Mouse (Mus musculus) adrenal gland, adult 10 weeks (tissue): ENCODE measurements around the gene Cilp2. TPM values are rescaled to one million over a fixed set of nuclear protein-coding genes. Genes with fewer than 3 reads are reported as not detected.

Source experiments
- polyA plus RNA-seq: library from polyadenylated mRNA; stranded (reverse); fragments of 350-450 nt; fragmentation: Illumina TruSeq; extraction: RNeasy Lipid Tissue Mini Kit (QIAGEN cat#74804); gene quantifications from one replicate; pipeline ENCODE4 v1.2.3, GENCODE M21; 2014; ENCODE audit warnings: low read depth, low replicate concordance

Gene Cilp2
- not detected for polyA plus RNA-seq

DNA sequence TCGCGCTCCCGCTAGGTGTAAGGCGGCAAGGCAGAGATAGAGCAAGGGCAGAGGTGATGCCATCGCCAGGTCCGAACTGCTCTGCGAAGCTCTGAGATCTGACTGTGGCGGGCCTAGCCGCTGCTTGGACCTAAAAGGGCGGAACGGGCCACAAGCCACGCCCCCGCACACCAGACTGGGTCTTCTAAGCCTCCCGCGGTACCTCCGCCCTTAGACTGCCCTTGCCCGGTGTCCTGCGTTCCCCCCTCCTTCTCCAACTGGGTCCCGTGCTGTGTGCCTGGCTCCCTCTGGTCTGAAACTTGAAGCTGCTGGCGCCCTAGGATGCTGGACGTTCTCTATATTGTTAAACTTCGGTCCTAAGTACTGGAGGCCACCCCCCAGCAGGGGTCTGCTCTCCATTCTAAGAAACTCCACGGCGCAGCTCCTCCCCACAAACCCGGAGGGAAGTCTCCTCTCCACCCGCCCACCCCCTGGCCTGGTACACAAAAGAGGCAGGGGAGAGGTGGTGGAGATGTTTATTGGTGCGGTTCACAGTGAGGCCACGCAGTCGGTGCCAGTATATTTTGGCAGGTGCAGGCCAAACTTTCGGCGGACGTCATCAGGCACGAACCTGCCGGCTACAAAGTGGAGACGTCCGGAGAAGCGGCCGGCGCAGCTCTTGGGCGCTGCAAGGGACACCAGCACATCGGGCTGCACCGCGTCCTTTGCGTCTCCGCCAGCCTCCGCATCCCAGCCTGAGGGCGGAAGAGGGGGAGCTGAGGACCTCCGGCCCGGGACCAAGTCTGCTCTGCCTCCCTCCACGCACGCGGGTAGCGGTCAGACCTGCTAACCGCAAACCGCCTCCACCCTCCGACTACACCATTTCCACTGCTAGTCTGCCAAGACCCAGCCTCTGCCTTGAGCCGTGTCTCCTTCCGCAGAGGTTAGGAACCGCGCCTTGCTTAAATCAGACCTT, at the start of gene Cilp2:
TSS of gene Cilp2 (minus strand) at position 399 of the 955 bp plus-strand sequence.

DNA sequence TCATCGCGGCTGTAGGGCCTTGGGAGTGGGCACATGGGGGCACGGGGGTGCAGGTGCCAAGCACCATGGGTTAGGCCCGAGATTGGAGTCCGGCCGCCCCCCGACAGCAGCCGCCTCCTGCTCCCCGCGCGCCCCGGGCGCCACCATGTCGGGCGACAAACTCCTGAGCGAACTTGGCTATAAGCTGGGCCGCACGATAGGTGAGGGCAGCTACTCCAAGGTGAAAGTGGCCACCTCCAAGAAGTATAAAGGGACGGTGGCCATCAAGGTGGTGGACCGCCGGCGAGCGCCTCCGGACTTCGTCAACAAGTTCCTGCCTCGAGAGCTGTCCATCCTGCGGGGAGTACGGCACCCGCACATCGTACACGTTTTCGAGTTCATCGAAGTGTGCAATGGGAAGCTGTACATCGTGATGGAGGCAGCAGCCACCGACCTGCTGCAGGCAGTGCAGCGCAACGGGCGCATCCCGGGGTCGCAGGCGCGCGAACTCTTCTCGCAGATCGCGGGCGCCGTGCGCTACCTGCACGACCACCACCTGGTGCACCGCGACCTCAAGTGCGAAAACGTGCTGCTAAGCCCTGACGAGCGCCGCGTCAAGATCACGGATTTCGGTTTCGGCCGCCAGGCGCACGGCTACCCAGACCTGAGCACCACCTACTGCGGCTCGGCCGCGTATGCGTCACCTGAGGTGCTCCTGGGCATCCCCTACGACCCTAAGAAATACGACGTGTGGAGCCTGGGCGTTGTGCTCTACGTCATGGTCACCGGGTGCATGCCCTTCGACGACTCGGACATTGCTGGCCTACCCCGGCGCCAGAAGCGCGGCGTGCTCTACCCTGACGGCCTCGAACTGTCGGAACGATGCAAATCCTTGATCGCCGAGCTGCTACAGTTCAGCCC, 14.9 kb upstream of the Cilp2 start, which contains the start of the genes Tssk6, Ndufa13 and Yjefn3:
TSS of gene Tssk6 (plus strand) at position 22 of the 900 bp plus-strand sequence.
TSS of gene Ndufa13 (minus strand) at position 396 of the 900 bp plus-strand sequence.
TSS of gene Yjefn3 (minus strand) at position 550 of the 900 bp plus-strand sequence.

DNA sequence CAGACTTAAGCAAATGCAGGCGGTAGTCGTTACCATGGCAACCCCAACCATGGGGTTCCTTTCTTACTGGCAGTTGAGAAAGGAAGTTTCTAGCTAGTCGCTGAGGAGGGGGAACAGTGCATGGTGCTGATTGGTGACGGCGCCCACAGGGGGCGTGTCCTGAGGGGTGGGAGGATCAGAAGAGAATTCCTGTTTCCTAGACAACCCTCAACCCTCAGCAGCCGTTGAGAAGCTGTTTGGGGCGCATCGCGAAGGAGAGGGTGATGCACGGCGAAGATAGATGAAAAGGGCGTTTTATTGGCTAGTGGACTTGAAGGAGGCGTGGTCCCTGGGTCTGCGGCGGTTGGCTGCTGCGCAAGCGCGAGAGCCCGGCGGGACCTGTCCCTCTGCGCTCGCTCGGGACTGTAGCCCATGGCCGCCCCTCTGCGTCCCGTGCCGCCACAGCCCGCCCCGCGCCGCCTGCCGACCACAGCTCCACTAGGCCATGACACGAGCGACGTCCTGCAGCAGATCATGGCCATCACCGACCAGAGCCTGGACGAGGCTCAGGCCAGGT, 55.1 kb downstream of the Cilp2 start, which contains the start of gene Pbx4:
TSS of gene Pbx4 (plus strand) at position 194 of the 556 bp plus-strand sequence.

Other genes starting within 250 kb of the Cilp2 start
- gene Zfp964, start 233.2 kb downstream of the Cilp2 start, polyA plus RNA-seq = 5.3 TPM
- 60.5 TPM for gene Zfp869, start 177.0 kb downstream of the Cilp2 start, polyA plus RNA-seq
- gene Zfp963, start 137.7 kb downstream of the Cilp2 start, polyA plus RNA-seq = 11.1 TPM
- gene Gm20422, start 112.8 kb downstream of the Cilp2 start, polyA plus RNA-seq = not detected
- 1.8 TPM for gene Atp13a1, start 96.5 kb downstream of the Cilp2 start, polyA plus RNA-seq
- gene Zfp866, start 96.5 kb downstream of the Cilp2 start, polyA plus RNA-seq = 44.5 TPM
- gene Gmip, start 79.0 kb downstream of the Cilp2 start, polyA plus RNA-seq = 2.1 TPM
- 1.9 TPM for gene Lpar2, start 65.3 kb downstream of the Cilp2 start, polyA plus RNA-seq
- not detected for gene Pbx4, start 55.2 kb downstream of the Cilp2 start, polyA plus RNA-seq
- not detected for gene Tssk6, start 14.5 kb upstream of the Cilp2 start, polyA plus RNA-seq
- gene Ndufa13, start 14.9 kb upstream of the Cilp2 start, polyA plus RNA-seq = not detected
- gene Yjefn3, start 15.0 kb upstream of the Cilp2 start, polyA plus RNA-seq = not detected
- gene Gatad2a, start 108.7 kb upstream of the Cilp2 start, polyA plus RNA-seq = 12.7 TPM
- gene Mau2, start 155.0 kb upstream of the Cilp2 start, polyA plus RNA-seq = 10.1 TPM
- gene Sugp1, start 155.1 kb upstream of the Cilp2 start, polyA plus RNA-seq = 6.7 TPM
- not detected for gene Tm6sf2, start 185.2 kb upstream of the Cilp2 start, polyA plus RNA-seq
- not detected for gene Hapln4, start 195.8 kb upstream of the Cilp2 start, polyA plus RNA-seq
- not detected for gene Ncan, start 233.2 kb upstream of the Cilp2 start, polyA plus RNA-seq
- 1.6 TPM for gene Nr2c2ap, start 243.6 kb upstream of the Cilp2 start, polyA plus RNA-seq